Mouse (Mus musculus): ENCODE measurements around the gene Angel1.
A peak's percentile ranks its signal among the peaks of the same experiment; 100 is the strongest.

Gene Angel1

DNA sequence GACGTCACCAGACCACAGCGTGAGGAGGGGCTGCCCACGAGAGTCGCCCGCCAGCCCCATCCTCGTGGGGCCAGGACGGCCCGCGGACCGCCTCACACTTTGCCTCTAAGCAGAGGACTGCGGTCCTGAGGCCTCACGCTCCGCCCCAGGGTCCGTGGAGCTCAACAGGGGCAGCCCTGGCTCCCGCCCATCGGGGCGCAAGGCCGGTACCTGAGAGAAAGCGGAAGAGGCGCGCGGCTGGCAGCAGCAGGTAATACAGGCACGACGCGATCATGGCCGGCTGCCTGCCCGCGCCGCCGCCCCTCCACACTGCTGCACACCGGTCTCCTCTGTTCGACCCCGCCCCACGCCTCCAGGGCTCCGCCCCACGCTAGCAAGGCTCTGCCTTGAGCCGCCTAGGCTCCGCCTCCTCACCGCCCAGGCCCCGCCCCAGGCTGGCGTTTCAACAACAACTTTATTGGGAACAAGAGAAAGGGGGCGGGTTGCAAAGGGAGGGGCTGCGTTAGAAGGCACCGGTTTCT, at the start of gene Angel1:
Angel1 (minus strand) TSS at position 341 of the 521 bp plus-strand sequence.
- peak; percentile 97 for DNase-seq (ENCODE audit: low spot score)

DNA sequence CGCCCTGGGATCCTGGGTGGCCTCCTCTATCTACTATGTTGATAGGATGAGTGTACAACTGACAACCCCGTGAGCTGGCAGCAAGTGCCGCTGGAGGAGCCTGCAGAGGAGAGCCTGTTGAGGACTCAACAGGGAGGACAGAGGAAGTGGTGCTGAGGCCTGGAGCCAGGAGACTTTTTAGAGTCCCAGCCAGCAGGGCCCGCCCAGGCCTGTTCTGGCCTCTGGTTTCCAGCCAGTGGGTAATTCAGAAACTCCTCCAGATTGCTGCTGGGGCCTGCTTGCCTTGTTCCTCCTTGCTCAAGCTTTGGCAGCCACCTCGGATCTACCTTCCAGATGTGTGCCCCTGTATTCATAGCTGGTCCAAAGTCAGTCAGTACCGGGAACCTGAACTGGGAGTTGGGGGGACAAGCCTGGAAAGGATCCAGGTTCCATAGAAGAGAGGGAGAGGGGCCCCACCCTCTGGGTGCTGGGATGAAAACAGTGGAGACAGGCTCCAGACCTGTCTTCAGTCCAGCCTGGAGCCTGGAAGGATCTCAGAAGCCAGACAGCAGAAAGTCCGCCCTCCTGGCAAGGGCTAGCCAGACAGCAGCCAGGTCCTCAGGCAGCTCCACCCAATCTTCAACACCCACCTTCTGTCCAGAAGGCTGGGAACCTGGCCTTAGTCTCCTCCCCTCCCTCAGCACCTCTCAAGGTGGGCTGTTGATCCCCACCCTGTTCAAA, 49.5 kb upstream of the Angel1 start:
- DNase-seq (ENCODE audit: low spot score): peak; percentile 50

DNA sequence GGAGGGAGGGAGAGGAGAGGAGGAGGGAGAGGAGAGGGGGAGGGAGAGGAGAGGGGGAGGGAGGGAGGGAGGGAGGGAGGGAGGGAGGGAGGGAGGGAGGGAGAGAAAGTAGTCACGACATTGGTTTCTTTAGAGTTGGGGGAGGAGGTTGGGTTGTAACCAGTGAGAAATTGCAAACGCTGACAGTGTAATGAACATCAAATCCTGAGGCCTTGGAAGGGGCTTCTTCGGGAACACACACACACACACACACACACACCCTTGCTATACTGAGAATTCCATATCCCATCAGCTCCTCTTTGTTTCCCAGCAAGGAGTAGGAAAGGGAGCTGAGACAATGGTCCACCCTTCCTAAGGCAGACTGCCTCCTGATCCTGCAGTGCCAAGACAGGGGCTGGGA, 46.3 kb upstream of the Angel1 start:
- DNase-seq (ENCODE audit: low spot score): no peak

DNA sequence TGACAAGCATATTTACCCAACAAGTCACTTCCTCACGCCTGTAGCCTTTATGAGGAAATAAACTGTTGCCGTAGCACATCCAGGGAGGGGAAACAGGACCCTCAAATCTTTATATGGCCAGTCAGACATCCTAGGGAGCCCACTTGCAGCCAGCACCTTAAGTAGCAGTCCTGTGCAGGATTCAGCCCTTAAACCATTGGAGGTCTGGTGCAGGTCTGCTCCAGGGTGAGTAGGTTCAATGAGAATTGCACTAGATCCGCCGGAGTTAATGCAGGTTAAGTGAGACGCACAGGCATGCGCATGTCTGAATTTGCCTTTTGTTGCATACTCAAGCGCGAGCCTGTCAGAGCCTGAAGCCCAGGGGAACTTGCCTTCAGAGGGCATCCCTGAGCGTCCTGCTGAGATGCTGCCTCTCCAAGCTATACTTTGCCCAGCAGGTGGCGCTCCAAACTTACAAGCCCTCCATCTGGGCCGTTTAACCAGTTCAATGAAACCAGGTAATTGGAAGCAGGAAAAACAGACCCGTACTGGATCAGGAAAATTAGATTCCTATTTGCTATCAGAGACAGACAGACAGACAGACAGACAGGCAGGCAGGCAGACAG, 45.7 kb upstream of the Angel1 start:
- DNase-seq (ENCODE audit: low spot score): peak; percentile 96

DNA sequence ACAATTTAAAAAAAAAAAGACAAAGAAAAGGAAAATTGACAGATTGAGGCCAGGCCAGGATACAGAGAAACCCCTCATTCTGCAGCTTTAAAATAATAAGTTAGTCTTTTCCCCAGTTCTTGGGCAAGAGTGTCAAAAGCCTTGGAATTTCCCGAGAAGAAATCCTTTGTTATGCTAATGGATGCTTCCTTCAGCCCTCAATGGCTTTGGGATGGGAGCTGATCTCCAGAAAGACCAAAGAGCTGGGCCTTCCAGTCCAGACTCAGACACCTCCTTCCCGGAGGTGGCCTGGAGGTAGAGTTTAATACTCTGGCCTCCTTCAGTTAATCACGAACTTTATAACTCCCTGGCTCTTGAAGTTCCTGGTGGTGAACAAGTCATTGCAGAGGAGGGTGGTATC, 44.7 kb upstream of the Angel1 start:
- no peak for DNase-seq (ENCODE audit: low spot score)

DNA sequence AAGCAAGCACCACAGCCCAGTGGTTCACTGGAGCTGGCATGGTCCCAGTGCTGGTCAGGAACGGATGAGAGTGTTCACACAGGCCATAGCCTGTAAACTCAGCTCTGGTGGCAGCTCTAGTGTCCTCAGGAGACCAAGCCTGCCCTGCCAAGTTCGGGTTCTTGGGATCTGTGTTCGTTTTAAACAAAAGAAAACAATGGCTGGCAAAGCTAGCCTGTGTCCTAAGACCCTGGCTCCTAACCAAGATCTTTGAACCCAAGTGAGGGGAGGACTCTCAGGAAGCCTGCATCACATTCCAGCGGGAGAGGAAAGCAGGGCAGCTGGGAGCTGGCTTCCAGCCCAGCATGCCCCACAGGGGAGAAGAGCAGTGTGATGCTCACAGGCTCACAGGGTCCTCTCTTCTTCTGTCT, 44.0 kb upstream of the Angel1 start:
- peak; percentile 18 for DNase-seq (ENCODE audit: low spot score)

DNA sequence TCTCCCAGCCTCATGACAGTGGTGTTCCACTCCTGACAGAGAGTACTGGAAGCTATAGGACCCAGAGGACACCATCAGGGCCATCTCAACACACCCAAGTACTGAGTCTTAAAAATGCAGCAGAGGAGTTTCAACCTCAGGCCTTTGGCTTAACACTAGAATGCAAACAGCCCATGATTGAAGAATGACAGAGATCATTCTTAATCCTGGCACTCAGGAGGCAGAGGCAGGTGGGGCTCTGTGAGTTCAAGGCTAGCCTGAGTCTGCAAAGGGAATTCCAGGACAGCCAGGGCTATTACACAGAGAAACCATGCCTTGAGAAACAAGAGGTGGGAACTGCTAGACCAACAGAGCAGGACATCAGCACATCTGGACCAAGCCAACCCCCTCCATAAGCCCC, 43.6 kb upstream of the Angel1 start:
- no peak for DNase-seq (ENCODE audit: low spot score)

DNA sequence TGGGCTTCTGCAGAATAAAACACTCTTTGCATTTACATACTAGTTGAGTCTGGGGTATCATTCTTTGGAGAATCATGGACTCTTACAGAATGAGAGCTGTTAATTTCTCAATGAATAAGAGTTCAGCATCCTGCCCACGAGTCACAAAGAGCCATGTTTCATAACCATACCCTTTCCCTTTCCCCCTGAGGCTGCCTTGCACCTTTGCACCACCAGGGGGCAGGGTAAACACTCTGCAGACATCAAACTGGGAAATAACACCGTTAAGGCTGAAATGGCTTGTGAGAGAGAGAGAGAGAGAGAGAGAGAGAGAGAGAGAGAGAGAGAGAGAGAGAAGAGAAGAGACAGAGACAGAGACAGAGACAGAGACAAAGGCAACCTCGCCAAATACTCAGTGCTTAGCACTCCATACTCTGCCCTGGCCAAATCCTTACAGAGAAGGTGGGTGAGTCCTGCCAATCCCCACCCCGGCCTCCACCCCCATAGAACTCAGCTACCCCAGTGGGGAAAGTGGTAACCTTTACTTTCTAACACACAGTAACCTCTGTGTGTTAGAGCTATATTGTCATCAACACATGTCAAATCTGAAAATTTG, 42.8 kb upstream of the Angel1 start:
- DNase-seq (ENCODE audit: low spot score): peak; percentile 75

DNA sequence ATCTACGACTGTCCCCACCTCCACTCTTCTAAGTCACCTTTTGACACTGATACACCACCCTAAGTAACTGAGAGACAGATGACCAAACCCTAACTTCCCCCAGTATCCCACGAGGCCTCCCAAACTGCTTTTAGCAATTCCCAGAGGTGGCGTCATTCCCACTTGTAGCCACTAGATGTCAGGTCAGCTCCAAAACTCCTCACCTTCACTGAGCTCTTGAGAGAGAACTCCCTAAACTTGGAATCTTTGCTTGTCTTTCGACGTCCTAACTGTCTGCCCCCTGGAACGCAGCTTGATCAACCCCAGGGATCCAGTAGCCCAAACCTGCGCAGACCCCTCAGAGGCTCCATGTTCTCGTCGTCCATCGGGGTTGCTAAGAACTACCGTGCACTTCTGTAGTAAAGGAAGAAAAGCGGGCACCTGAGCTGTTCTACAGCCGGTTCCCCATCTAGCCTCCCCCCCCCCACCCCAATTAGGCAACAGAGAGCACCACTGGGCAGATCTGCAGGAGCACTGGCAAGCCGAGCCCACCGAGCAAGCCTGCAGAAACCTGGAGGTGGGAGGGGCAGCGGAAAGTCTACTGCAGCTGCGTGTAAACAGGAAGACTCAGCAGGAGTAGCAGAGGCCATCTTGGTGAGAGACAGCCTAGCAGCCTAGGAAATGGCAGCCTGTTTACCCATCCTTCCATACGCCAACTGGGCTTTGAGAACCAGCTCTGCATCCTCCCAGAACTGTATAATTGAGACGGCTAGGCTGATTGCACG, 41.8 kb upstream of the Angel1 start:
- peak; percentile 40 for DNase-seq (ENCODE audit: low spot score)

DNA sequence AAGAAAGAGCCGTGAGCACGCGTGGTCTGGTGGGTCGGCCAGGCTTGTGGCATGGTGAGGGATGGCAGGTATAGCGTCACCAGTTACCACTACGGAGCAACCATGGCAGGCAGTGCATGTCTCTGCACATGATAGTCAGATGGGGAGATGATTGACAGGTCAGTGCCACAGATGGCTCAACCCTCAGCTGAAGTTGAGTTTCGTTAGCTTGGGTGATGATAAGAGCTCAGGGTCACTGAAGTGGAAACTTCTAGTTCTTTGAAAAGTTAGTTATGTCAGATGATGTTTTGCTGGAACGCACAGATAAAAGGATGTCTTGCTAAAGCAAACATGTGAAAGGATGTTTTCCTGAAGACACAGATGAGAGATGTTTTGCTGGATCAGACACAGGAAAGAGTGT, 40.2 kb upstream of the Angel1 start:
- DNase-seq (ENCODE audit: low spot score): no peak

DNA sequence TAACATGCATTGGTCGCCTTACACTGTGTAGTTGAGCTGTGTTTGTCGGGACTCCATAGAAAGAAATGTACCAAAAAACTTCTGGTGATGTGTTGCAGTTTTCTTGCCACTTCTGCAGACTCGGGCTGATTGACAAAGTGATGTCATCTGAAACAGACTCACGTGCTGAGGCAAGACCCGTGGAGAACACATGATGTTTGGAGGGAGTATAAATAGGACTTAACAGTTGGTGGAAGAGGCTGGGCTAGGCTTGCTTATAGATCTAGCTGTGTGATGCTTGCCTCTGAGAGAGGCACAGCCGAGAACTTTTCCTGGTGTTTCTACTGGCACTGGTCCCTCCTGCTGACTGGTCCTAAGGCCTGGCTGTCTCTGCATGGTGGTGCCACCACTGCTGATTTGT, 37.8 kb upstream of the Angel1 start:
- no peak for DNase-seq (ENCODE audit: low spot score)

DNA sequence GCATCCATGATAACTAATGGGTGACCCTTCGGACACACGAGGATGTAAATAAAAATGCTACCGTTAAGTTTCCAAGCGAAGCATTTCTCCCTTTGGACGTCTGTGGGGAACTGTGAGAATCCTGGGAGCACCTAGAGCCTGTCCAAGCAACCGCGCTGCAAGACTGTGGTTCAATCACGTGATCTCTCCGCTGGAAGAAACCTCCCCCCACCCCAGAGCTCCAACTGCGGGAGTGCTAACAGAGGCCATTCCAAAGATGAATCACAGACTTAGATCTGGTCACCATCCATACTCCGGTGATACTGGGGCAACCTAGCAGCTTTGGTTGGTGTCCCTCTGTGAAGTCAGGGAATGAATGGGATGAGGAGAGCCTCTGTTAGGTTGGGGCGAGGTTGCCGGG, 34.8 kb upstream of the Angel1 start:
- no peak for DNase-seq (ENCODE audit: low spot score)

DNA sequence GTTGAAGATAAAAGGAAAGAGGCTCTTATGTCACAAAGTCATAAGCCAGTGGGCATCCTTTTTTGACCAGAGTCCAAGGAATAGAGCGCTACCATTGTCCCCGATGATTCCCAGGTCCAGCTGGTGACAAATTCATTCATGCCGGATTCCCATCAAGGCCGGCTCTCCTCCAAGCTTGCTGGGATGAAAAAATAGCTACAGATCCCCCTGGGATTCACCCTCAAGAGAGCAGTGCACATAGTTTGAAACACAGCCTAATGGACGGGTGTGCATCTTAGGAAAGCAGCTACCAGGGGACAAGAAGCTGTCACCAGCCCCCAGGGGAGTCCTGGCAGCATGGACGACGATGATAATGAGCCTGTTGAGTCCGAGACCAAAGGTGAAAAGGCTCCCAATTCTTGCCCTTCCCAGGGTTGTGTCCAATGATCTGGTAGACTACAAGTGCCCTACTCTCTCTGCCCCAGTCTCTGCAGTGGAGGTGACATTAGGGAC, 8.1 kb upstream of the Angel1 start, which contains the start of gene Lrrc74a:
Lrrc74a (plus strand) TSS at position 51 of the 492 bp plus-strand sequence.
- no peak for DNase-seq (ENCODE audit: low spot score)

DNA sequence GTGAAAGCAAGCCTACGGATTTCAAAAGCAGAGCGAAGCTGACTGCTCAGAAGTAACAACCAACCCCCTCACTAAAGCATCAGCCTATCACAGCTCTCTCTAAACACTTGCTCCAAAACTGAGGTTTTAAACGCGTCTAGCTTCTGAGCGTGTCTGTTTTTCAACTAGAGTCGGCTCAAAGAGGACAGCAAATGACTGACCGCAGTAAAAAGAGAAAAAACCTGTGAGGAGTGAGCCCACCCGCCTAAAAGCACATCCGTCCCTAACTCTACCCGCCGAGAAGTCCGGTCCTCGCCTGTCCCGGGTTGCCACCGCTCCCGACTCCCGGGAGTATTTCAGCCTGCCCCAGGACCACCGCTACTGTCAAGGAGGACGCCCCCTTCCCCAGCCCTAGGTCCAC, 554 bp downstream of the Angel1 start:
- DNase-seq (ENCODE audit: low spot score): no peak

DNA sequence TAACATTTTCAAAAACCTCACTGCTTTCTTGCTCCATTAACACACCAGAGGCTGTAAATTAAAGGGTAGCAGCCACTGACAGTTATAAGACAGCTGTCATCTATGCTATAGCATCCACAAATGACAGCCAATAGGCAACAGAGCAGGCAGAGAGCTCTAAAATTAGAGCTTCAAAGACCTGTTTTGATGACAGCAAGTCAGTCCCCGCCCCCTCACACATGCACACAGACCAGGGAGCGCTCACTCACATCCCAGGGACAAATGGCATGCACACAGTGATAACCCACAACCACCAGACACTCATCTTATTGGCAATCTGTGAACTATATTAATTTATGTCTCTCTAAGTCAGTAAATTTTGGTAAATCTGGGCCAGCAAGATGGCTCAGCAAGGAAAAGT, 2.0 kb downstream of the Angel1 start:
- no peak for DNase-seq (ENCODE audit: low spot score)

DNA sequence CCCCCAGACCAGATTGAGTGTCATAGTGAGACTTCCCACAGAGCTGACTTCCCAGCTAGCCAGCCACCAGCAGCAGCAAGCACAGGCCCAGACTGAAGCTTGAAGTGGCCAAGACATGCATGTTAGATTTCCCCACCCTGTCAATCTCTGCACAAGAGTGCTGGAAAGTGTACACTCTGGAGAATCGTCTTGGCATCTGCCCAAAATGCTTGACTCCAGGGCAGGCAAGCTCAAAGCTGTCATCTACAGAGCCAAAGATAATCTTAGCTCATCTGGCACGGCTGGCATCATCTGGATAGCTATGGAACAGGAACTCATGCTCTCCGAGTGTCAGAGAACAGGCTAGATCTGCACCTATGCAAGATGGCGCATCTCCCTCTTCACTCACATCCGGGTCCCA, 4.8 kb downstream of the Angel1 start:
- no peak for DNase-seq (ENCODE audit: low spot score)

DNA sequence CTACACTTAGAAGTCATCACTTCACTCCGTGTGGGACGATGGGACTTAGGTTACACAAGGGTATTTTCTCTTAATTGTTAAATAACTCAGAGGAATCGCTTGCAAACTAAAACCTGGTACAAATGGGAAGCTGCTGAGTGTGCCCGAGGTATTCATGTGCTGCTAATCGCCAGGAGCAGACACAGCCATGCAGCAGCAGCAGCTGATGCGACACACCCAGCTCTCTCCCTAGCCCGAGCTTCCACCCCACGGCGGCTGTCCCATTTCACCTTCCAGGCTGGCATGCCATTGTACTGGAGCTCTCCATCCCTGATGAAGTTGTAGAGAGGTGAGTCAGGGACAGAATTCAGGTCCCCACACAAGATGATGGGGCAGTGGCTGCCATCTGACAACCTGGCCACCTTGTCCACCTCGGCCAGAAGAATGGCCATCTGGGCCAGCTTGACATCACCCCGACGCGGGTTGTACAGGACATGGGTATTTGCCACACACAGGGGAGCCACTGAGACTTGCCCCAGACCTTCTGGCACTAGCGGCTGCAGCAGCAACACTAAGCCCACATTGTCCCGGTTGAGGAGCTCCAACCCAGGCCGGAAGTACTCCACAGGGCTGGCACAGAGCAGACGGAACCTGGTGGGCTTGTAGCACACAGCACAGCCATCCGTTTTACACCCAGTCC, 6.2 kb downstream of the Angel1 start:
- no peak for DNase-seq (ENCODE audit: low spot score)

DNA sequence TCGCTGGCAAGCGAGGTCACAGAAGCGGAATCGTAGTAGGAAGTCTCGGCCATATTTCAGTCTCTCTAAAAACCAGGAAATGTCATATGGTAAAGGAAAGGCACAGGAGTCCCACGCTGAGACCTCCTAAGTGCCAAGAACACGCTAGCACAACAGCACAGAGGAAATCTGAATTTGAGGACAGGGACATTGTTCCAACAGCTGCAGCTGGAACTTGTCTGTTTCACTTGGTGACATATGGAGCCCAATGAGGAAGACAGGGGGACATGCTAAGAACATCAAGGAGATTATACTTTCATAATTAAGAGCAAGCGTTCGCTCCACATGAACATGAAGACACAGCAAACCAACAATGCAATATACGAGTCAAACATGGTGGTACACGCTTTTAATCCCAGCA, 9.3 kb downstream of the Angel1 start:
- DNase-seq (ENCODE audit: low spot score): no peak

DNA sequence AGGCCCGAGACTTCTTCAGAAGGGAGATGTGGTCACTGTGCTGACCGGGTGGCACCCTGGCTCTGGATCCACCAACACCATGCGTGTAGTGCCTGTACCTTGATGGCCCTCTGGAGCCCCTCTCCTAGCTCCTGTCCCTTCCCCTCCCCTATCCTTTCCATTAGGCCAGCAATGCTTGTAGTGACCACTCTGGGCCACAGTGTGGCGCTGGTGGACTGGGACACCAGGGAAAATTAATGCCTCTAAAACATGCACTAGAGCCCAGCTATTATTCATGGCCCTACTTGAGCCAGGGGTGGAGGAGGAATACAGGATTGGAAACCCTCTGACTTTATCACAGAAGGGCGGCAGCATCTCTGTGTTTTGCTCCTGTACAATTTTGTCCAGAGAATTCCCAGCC, 10.9 kb downstream of the Angel1 start:
- DNase-seq (ENCODE audit: low spot score): peak; percentile 38

DNA sequence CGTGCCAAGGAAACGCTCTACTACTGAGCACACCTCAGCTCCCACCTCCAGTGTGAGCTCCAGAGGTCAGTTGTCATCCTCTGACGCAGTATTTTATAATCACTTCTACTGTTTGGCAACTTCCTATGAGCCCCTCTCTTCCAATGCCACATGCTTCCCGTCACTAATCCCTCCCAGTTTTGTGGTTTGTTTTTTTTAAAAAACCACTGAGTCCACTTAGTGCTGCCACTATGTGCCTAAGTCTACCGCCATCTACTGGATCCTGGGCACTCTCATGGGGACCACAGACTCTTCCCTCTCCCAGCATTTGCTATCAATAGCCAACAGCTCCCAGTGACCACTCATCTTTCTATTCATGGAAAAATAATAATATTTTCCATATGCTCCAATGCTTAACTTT, 12.2 kb downstream of the Angel1 start:
- DNase-seq (ENCODE audit: low spot score): no peak

DNA sequence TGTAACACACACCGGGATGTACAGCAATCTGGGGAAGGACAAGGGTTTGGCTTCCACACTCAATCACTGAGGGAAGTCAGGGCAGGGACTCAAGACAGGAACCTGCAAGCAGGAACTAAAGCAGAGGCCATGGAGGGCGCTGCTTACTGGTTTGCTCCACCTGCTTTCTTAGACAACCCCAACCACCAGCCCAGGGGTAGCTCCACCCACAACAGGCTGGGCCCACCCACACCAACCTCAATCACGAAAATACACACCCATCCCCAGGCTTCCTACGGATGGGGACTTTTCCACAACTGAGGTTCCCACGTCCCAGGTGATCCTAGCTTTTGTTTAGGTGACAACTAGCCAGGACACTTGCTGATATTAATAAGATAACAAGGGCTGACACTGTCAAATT, 20.4 kb downstream of the Angel1 start:
- no peak for DNase-seq (ENCODE audit: low spot score)

DNA sequence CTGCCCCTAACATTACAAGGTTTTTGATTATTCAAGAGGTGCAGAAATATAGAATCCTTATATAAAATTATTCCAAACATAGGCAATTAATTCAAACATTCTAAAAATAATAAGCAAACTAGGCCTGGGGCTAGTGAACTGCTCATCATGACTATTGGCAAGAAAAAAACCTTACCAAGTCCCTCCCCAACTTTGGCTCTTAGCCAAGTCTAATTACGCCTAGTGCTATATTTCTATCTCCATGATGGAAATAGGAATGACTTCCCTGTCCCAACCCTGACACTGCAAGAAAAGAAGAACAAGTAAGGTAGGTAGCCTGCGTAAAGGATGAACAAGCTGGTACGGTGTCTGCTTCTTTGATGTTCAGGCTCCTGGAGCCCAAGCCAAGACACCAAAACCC, 23.6 kb downstream of the Angel1 start:
- DNase-seq (ENCODE audit: low spot score): no peak
